Mouse (Mus musculus) spleen, postnatal 36 days (tissue): Measurements from ENCODE around the gene AW549877.
A peak's percentile ranks its signal among the peaks of the same experiment; 100 is the strongest.

Experiments
- DNase-seq, 2 experiments: peaks; one replicate each; pipeline ENCODE4 v3.0.0; 2022; ENCODE audit warnings: low spot score in 2 of 2, mixed read lengths in 1 of 2

Gene AW549877

DNA sequence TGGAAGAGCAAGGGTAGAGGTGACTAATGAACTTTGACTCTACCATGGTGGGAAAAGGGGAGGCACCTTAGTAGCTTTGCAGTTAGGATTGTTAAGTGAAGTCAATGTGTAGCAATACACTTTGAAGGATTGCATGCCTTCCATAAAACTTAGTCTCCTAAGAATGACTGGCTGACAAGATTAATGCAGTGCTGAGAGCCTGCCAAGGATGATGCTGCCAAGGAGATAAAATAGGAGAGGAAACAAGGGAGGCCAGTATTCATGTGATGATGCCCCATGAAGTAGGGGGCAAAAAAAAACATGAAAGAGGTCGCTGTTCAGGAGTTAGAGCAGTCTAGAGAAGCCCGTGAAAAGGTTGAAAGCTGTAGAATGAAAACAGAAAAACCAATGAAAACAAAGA lies 10.7 kb downstream of the AW549877 start:
- no peak for DNase-seq

DNA sequence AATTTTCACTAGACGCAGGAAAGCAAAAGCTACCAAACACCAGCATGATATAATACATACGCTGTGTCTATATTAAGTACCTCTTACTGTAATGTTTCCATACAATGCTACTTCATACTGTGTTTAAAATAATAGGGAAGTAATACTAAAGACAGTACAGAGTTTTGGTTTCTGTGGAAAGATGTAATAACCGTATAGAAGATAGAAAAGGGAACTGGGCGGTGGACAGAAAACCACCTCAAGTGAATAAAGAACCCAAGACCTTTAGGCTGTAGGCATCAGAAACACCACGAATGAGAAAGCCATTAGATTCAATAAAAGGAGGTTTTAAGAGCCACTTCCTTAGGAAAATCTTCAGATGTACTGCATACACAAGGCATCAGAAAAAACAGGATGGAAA lies 12.8 kb downstream of the AW549877 start:
- peak; percentile 25 to 37 for DNase-seq

DNA sequence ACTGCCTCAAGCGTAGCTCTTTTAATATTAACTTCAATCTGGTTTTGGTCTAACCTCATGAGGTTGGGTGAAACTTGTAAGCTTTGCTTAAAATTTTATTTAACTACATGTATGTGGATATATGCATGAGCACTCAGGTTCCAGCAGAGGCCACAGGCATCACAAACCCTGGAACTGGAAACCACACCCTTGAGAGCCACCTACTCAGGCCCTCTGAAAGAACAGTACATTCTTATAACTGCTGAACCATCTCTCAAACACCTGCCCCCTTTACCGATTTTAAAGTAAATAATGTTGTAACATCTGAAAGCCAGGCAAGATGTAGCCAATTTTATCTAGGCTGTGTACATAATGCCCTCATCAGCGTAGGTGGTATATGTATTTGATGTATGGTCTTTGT lies 15.7 kb downstream of the AW549877 start:
- peak; percentile 27 to 51 for DNase-seq

- DNase-seq: peak; percentile 76 to 79
Measured at GRCm38 (mm10) chr15:3979061-3979848, 16.3 kb downstream of the AW549877 start, which contains the start of gene Fbxo4. Fbxo4 (minus strand) TSS chr15:3979573.

GRCm38 (mm10) chr15:3978279-3978678 lies 17.3 kb downstream of the AW549877 start:
- DNase-seq: no peak

- DNase-seq: no peak
Measured at GRCm38 (mm10) chr15:3973300-3973699, 22.2 kb downstream of the AW549877 start.

DNA sequence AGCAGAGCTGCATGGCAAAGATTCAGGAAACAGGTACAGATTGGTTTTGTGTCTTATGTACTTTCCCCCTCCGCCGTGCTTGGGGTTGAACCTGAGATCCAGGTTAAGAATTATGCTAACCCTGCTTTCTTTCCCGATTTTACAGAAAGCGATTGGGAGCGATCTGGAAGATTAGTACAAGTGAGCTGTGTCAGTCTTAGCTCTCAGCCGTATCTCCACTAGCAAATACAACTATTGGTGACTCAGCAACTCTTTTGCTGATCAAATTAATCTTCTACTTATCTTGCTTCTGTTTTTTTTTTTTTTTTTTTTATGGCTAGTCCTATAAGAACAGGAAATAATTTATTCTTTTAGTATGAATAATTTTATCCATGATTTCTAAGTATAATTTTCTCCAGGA lies 25.4 kb downstream of the AW549877 start:
- DNase-seq: no peak

DNA sequence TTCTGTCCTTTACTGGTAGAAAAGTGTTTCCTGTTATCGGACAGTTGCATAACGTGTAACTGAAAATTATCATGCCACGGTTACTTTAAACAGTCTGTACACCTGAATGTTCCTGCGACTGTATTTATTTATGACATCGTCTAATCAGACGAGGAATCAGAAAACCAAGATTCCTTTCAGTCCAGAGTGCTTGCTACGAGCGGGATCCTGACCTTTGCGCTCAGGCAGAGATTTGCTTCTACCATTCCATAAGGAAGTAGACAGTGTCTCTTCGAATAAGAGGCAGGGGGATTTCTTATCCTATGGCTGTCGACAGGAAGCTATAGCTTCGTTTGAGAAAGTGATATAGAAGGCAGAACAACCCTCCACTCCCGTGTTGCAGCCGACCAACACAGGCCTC lies 25.8 kb downstream of the AW549877 start:
- DNase-seq: no peak

DNA sequence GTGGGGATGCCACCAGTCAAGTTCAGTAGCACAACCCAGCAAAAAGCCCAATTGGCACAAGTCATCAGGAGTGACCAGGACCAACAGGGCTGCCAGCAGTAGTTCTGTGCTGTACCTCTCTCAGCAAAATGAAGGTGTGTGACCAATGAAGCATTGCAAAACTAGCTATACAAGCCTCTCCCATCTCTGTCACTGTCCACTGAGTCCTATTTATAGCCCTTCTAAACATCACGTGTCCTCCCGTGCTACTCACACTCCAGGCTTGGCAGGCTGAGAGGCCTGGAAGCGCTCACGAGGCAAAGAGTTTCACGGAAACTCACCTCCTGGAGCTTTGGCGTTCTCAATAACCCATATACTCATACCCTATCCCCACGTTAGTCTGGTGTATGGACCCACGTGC lies 33.3 kb downstream of the AW549877 start:
- no peak for DNase-seq

GRCm38 (mm10) chr15:3960094-3960493 lies 35.5 kb downstream of the AW549877 start:
- DNase-seq: no peak

GRCm38 (mm10) chr15:3957982-3958381 lies 37.6 kb downstream of the AW549877 start:
- DNase-seq: peak; percentile 41 to 50

DNA sequence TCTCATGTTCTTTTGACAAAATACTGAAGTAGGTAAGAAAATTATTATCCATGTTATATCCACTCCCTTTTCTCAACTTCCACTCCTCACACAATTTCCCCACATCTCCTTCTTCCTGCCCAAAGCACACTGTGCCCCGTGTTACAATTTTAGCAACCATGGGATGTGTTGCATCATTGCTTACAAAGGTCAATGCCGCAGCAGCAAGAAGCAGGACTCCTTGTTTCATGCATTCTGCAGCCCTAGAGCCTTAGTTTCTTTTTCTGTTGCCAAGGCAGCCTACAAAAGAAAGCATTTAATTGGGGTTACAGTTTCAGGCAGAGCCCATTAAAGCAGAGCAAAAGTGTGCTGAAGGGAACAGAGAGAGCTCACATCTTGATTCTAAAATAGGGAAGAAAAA lies 40.6 kb downstream of the AW549877 start:
- no peak for DNase-seq

DNA sequence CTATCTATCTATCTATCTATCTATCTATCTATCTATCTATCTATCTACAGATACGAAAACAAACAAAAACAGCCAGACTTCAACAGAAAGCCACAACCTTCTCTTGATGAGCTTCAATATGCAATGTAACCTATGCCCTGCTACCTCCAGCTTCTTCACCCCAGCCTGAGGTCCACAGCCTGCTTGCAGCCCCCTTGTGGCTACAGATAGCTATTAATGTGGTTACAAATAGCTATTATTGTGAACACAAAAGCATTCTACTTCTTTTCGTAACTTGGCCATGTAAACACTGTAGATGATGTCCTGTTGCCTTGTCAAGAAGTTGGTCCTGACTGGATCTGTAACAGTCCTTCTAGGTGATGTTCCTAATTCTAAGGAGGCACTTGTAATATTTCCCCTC lies 57.4 kb downstream of the AW549877 start:
- DNase-seq: no peak

DNA sequence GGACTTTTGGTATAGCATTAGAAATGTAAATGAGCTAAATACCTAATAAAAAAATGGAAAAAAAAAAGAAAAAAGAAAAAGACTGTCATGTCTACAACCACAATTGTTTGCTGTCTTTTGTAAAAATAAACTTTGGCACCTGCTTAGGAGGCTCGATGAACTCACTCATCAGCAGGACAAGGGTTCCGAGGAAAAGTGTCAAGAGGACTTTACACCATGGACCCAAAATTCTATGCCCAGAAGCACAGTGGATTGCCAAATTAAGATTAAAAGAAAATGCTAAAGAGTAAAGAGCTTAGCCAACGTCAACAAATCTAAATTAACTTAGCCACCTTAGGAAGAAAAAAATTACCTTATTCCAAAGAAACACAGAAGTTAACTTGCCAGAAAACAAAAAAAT lies 59.5 kb downstream of the AW549877 start:
- no peak for DNase-seq

DNA sequence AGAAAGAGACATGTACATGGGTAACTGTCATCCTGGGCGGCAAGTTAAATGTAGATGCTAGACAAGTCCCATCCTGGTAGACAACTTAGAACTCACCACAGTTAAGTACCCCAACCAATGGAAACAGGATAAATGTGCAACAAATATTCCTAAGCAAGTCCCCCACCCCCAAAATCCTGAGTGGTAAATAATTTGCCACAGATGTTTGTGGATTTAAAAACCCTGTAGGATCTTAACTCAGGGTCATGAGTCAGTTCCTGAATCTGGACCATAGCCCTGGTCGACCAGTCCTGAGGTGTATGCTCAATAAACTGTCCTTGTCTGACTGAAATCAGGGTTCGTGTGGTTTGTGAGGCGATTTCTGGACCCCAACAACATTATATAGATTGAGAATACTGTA lies 62.1 kb downstream of the AW549877 start:
- DNase-seq: no peak
